Mouse (Mus musculus) heart, embryonic 16.5 days (tissue): ENCODE measurements at regions not wholly inside any gene's neighbourhood (a gene's known extent, or its start where the extent isn't known, plus 50 kb on each side); places are given as distances from the start of the nearest gene placed in this dataset.
A peak's percentile ranks its signal among the peaks of the same experiment; 100 is the strongest.

Experiments
- ATAC-seq: fragments of 200-750 bp; cut with Nextera tagmentation; replicated peaks from 2 replicates; pipeline ENCODE4 v1.8.0; 2017; ENCODE audit warnings: moderate number of reproducible peaks; ENCODE audit not compliant: insufficient read depth, low FRiP score; ENCODE audit errors: extremely low read depth
- H3K27ac ChIP-seq: fragments of 300-500 bp; sonication (generic); 2 replicates; pipeline ENCODE4 v1.5.1; 2014; ENCODE audit warnings: mild to moderate bottlenecking, low read length, control low read depth, moderate library complexity
- H3K27me3 ChIP-seq: fragments of 300-500 bp; sonication (generic); 2 replicates; pipeline ENCODE4 v1.6.1; 2014; ENCODE audit warnings: low read length, mixed read lengths; ENCODE audit not compliant: control insufficient read depth, insufficient read depth
- H3K36me3 ChIP-seq: fragments of 300-500 bp; sonication (generic); 2 replicates; pipeline ENCODE4 v1.6.1; 2014; ENCODE audit not compliant: control insufficient read depth, insufficient read depth
- H3K4me1 ChIP-seq: fragments of 300-500 bp; sonication (generic); 2 replicates; pipeline ENCODE4 v1.6.1; 2014; ENCODE audit warnings: low read length, mixed read lengths; ENCODE audit not compliant: control insufficient read depth, insufficient read depth
- H3K4me2 ChIP-seq: fragments of 300-500 bp; sonication (generic); 2 replicates; pipeline ENCODE4 v1.6.1; 2014; ENCODE audit warnings: low read depth, mild to moderate bottlenecking, control low read depth, low read length
- H3K4me3 ChIP-seq: fragments of 300-500 bp; sonication (generic); 2 replicates; pipeline ENCODE4 v1.5.1; 2014; ENCODE audit warnings: mild to moderate bottlenecking, control low read depth, low read length
- H3K9ac ChIP-seq: fragments of 300-500 bp; sonication (generic); 2 replicates; pipeline ENCODE4 v1.6.1; 2014; ENCODE audit warnings: low read length, control low read depth
- H3K9me3 ChIP-seq: fragments of 300-500 bp; sonication (generic); replicated peaks from 2 replicates; pipeline ENCODE4 v1.6.1; 2016; ENCODE audit warnings: low read length; ENCODE audit not compliant: control insufficient read depth
- WGBS: fragments of 180-500 bp; shearing (Covaris S2); extraction: QIAGEN DNeasy Blood & Tissue Kit; methylation state at CpG from one replicate; pipeline ENCODE4 v1.1.7; 2014; 5-methylcytosine and 5-hydroxymethylcytosine counted together

DNA sequence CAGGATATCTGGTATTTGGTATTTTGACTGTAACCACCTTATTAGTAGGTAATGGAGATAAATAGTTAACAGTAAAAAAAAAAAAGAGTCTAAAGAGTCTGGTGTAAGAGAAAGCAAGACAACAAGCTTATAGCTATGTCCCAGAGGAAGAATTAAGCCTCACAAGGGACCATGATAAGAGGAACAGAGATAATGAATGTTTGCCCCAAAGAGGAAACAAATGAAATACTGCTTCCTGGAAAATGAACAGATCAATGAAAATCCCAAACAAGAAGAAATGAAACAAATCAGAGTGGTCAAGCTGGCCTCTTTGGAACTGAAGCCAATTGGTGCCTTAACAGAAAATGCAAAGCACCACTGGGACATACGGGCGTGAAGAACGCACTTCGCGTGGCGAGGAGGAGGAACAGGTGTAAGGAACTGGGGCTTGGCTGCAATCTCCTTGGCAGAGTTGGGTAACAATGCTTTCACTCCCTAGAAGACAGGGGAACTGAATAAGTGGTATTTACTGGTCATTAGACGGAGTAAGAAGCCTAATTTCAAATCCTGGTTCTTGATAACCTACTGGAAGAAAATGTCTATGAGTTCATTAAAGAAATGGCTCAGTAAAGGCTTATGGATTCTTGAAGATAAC, 62.2 kb upstream of the Etv6 start:
- H3K27me3 ChIP-seq: no peaks in the 10 kb centered on the region
- no peak overlapping the region for H3K9ac ChIP-seq
- H3K36me3 ChIP-seq: no peaks in the 10 kb centered on the region
- H3K4me2 ChIP-seq: no peak overlapping the region
- H3K4me3 ChIP-seq: no peak overlapping the region
- no peak for ATAC-seq
- H3K27ac ChIP-seq: no peak overlapping the region
- no peaks in the 10 kb centered on the region for H3K4me1 ChIP-seq
- H3K9me3 ChIP-seq: no peaks in the 10 kb centered on the region
- WGBS: 91% methylated on average over 7 of the region's 7 CpGs

- no peaks in the 10 kb centered on the region for H3K27me3 ChIP-seq
- 63% methylated on average over 1 of the region's 1 CpGs for WGBS
- no peaks in the 10 kb centered on the region for H3K4me1 ChIP-seq
- no peaks in the 10 kb centered on the region for H3K9me3 ChIP-seq
- no peaks in the 10 kb centered on the region for H3K36me3 ChIP-seq
- H3K27ac ChIP-seq: no peak overlapping the region
- H3K4me3 ChIP-seq: no peak overlapping the region
- ATAC-seq: no peak
- no peak overlapping the region for H3K9ac ChIP-seq
- no peak overlapping the region for H3K4me2 ChIP-seq
Observed at GRCm38 (mm10) chr6:133975951-133976350, 59.5 kb upstream of the Etv6 start.

DNA sequence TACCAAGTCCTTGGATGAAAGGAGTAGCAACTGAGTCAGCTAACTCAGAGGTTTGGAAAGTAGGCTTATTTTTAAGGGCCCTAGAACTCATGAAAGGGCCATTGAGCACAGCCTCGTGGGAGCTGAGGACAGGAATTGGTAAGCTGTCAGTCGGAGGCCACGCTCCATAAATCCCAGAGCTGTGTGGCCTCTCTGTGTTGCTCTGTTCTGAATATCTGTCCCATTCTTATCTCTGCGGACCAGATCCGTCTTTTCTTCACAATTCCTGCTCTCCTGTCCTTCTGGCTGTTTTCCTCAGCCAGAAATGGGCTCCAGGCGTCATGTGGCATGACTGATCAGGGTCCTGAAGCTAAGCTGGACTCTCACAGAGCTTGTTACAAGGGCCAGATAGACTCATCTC, 58.6 kb upstream of the Etv6 start:
- no peak overlapping the region for H3K4me2 ChIP-seq
- WGBS: 50% methylated on average over 6 of the region's 6 CpGs

GRCm38 (mm10) chr6:133983804-133984514, 51.5 kb upstream of the Etv6 start:
- Histone ChIP-seq H3K27ac (no peak overlapping the region), H3K36me3 (no peaks in the 10 kb centered on the region), H3K9me3 (no peaks in the 10 kb centered on the region), H3K27me3 (no peaks in the 10 kb centered on the region), H3K9ac (no peak overlapping the region), H3K4me3 (no peak overlapping the region), H3K4me1 (peaks cover 3% of the 10 kb centered on the region; the same call in 1 of the 2 replicates), H3K4me2 (no peak overlapping the region)
- WGBS: 67% methylated on average over 10 of the region's 10 CpGs
- no peak for ATAC-seq

More for the DNA sequence above, 58.6 kb upstream of the Etv6 start:
- no peak for ATAC-seq
- Histone ChIP-seq H3K36me3 (no peaks in the 10 kb centered on the region), H3K27me3 (no peaks in the 10 kb centered on the region), H3K9ac (no peak overlapping the region), H3K4me1 (no peaks in the 10 kb centered on the region), H3K9me3 (no peaks in the 10 kb centered on the region), H3K27ac (no peak overlapping the region), H3K4me3 (no peak overlapping the region)

DNA sequence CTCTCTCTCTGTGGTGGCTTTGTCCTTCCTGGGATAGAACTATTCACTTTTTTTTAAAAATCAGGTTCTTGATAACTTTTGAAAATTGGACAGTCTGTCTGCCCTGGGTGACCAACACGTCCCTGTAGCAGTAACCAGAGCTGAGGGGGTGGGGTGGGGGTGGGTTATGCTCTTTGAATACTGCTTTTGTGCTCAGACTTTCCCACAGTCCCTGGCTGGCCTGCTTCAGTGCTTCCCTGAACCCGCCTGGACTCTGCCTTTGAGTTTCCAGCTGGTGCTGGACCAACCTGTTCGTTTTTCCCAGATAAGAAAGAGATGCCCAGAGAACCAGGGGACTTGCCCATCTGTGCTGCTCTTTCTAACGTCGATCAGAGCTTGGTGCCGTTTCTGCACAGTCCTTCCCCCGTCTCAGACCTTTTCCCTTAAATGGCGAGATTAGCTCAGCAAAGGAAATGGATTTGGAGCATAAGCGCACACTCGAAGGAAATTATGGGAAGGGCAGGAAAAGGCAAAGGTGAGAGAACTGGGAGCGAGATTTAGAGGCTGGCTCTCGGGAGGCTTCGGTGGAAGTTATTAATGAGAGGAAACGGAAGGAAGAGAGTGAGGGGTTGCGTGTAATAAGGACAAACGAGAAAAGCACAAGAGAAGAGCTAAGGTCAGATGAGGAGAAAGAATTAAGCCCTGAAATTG, 50.7 kb upstream of the Etv6 start:
- Histone ChIP-seq H3K4me1 (peaks cover 3% of the 10 kb centered on the region; the same call in 1 of the 2 replicates), H3K36me3 (no peaks in the 10 kb centered on the region), H3K9ac (no peak overlapping the region), H3K9me3 (no peaks in the 10 kb centered on the region), H3K4me2 (peak overlapping the region; percentile 19; the same call in 1 of the 2 replicates), H3K27ac (no peak overlapping the region), H3K4me3 (no peak overlapping the region), H3K27me3 (no peaks in the 10 kb centered on the region)
- WGBS: 34% methylated on average over 16 of the region's 16 CpGs
- ATAC-seq: no peak
